Mouse (Mus musculus) stomach, postnatal 0 days (tissue): Measurements from ENCODE around the gene Dennd2d.

Source experiments
- CTCF ChIP-seq: IDR thresholded peaks from 2 replicates; pipeline ENCODE4 v1.5.1; 2016; ENCODE audit warnings: antibody characterized with exemption, low read depth, mild to moderate bottlenecking, moderate library complexity
- EP300 ChIP-seq: optimal IDR thresholded peaks from 2 replicates; pipeline ENCODE3; 2016; ENCODE audit warnings: antibody characterized with exemption

- TF ChIP-seq EP300 (no peak), CTCF (no peak)
Measured at GRCm38 (mm10) chr3:106452616-106453015, 29.6 kb upstream of the Dennd2d start.
